Comparison of ENCODE assay signal across 8 mouse cellular contexts in the genomic region with DNA sequence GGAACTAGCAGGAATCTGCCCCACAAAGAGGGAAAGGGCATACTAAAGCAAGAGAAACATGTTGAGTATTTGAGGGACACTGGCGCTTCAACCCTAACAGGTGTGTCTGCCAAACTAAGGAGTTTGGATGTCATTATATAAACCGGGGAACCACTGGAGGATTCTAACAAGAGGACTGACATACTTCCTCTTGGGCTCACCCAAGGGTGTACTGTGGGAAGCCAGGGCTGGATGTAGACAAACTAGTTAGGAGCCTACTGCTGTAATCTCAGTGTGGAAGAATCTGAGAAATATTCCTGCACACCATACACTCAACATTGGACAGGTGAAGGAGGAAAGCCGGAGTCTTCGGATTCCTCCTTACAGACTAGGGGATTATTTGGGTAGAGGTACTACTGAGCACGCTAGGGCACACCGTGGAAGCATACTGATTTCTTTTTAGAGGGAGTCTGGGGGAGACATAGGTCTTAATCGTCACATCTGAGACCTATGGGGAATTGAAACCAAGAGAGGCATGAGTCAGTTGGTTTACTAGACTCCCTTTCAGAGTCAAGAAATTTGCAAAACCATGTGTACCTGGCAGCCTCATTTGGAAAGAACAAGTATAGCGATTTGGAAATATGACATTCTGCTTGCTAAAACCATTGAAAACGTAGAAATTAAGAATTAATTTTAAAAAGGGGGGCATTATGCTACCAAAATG. TPM values are rescaled to one million over a fixed set of nuclear protein-coding genes. Genes with fewer than 3 reads are reported as not detected.
DNase-seq lines count a peak whose midpoint lies in the region; ATAC-seq and TF ChIP-seq lines count a peak whose summit lies in the region.

No protein-coding gene starts in this region.

- H3K9ac ChIP-seq in heart, adult 2 months (ENCODE audit: low read depth, low read length) = no peak overlapping the region
- peak overlapping the region; percentile 91 for H3K9ac ChIP-seq in hindbrain, embryonic 13.5 days
- H3K9ac ChIP-seq in midbrain, embryonic 11.5 days (ENCODE audit: low read length) = no peak overlapping the region; the same call in 1 of the 2 replicates

- no peak for TF ChIP-seq POLR2A in heart, adult 2 months (IDR thresholded peaks at IDR 0.05; ENCODE audit: insufficient read depth, low read depth, low read length)

- no peaks in the 10 kb centered on the region for H3K36me3 ChIP-seq in heart, adult 2 months (ENCODE audit: control insufficient read depth, insufficient read depth, low read length)
- H3K36me3 ChIP-seq in hindbrain, embryonic 13.5 days = peaks cover 17% of the 10 kb centered on the region
- H3K36me3 ChIP-seq in midbrain, embryonic 11.5 days (ENCODE audit: control insufficient read depth, insufficient read depth, low read length) = no peaks in the 10 kb centered on the region

- peak overlapping the region; percentile 70 for H3K4me3 ChIP-seq in heart, adult 2 months
- H3K4me3 ChIP-seq in hindbrain, embryonic 13.5 days = peak overlapping the region; percentile 90
- peak overlapping the region; percentile 90 for H3K4me3 ChIP-seq in midbrain, embryonic 11.5 days (ENCODE audit: low read depth, low read length)

- DNase-seq in heart, adult 2 months = no peak
- DNase-seq in heart, adult 8-10 months (ENCODE audit: low spot score) = no peak
- DNase-seq in MEL-GATA-1-ER (ENCODE audit: extremely low read depth, low read depth) = peak; percentile 50
- no peak for DNase-seq in midbrain, embryonic 11.5 days (ENCODE audit: low spot score, missing footprints)
- no peak for DNase-seq in embryo, embryonic 10.5 days (ENCODE audit: low spot score)
- DNase-seq in right cerebral cortex, adult 18-20 months = no peak
- DNase-seq in kidney, adult 18-20 months = no peak

- no peaks in the 10 kb centered on the region for H3K79me2 ChIP-seq in heart, adult 2 months (replicated peaks; ENCODE audit: control insufficient read depth, insufficient read depth, low read length)

- no peaks in the 10 kb centered on the region for H3K9me3 ChIP-seq in hindbrain, embryonic 13.5 days
- H3K9me3 ChIP-seq in midbrain, embryonic 11.5 days (ENCODE audit: control insufficient read depth, low read length) = no peaks in the 10 kb centered on the region

- peaks cover 5% of the 10 kb centered on the region for H3K4me1 ChIP-seq in heart, adult 2 months (ENCODE audit: control insufficient read depth, insufficient read depth, low read length)
- H3K4me1 ChIP-seq in hindbrain, embryonic 13.5 days (replicated peaks) = peaks cover 49% of the 10 kb centered on the region
- peaks cover 13% of the 10 kb centered on the region for H3K4me1 ChIP-seq in midbrain, embryonic 11.5 days (ENCODE audit: control insufficient read depth, insufficient read depth, low read length)

- 69% methylated on average over 9 of the region's 9 CpGs for WGBS in heart, adult 2 months
- 63% methylated on average over 9 of the region's 9 CpGs for WGBS in hindbrain, embryonic 13.5 days
- WGBS in midbrain, embryonic 11.5 days = 65% methylated on average over 9 of the region's 9 CpGs

- no peak for TF ChIP-seq EP300 in heart, adult 2 months (IDR thresholded peaks at IDR 0.05; ENCODE audit: insufficient read depth, low read depth, low read length)

- H3K27me3 ChIP-seq in heart, adult 2 months (ENCODE audit: control insufficient read depth, insufficient read depth, low read length) = no peaks in the 10 kb centered on the region
- no peaks in the 10 kb centered on the region for H3K27me3 ChIP-seq in hindbrain, embryonic 13.5 days
- no peaks in the 10 kb centered on the region for H3K27me3 ChIP-seq in midbrain, embryonic 11.5 days (ENCODE audit: control insufficient read depth, insufficient read depth, low read length)

- peak overlapping the region; percentile 72 for H3K27ac ChIP-seq in heart, adult 2 months
- H3K27ac ChIP-seq in hindbrain, embryonic 13.5 days = peak overlapping the region; percentile 91
- no peak overlapping the region for H3K27ac ChIP-seq in midbrain, embryonic 11.5 days (ENCODE audit: low read depth, low read length)

- peak overlapping the region; percentile 76 for H3K4me2 ChIP-seq in hindbrain, embryonic 13.5 days
- peak overlapping the region; percentile 59 for H3K4me2 ChIP-seq in midbrain, embryonic 11.5 days

- ATAC-seq in hindbrain, embryonic 13.5 days (ENCODE audit: low FRiP score) = no peak
- no peak for ATAC-seq in midbrain, embryonic 11.5 days (ENCODE audit: low FRiP score)

- intact Hi-C loops in heart, adult 2 months (cut with DNase I) = loop anchor here (1.0 to 5.0 kb wide), 3 partner anchors 53 to 1774 kb away; partner anchors contain the start of genes G3bp2 and Rchy1

- TF ChIP-seq CTCF in heart, adult 2 months (IDR thresholded peaks at IDR 0.05) = no peak

RNA-seq across cellular contexts. Expression of gene Uso1, which starts 1.1 kb away (rescaled TPM):
- total RNA-seq in heart, adult 2 months (2021) = 10 to 100 TPM; 39.0 to 45.4 TPM
- polyA plus RNA-seq in heart, adult 2 months (2012; rRNA removed) = 12.3 and 23.8 TPM in 2 replicates
- total RNA-seq in heart, adult 8-10 months (2022) = 10 to 100 TPM; 43.0 to 49.2 (median 46.7) TPM
- polyA plus RNA-seq in hindbrain, embryonic 13.5 days (2015; fragmentation: Nextera tagmentation; extraction: Ambion mirVana) = 43.9 and 44.6 TPM in 2 replicates
- polyA plus RNA-seq in midbrain, embryonic 11.5 days (2014; fragmentation: Nextera tagmentation; extraction: Ambion mirVana) = 25.9 and 29.4 TPM in 2 replicates

RNA-seq across cellular contexts. Expression of gene G3bp2, which starts 53.2 kb away (rescaled TPM):
- total RNA-seq in heart, adult 2 months (2021) = 10 to 100 TPM; 57.0 to 61.2 TPM
- 14.6 and 27.5 TPM in 2 replicates for polyA plus RNA-seq in heart, adult 2 months (2012; rRNA removed)
- total RNA-seq in heart, adult 8-10 months (2022) = 10 to 100 TPM; 55.3 to 63.0 (median 57.9) TPM
- 425 and 430 TPM in 2 replicates for polyA plus RNA-seq in hindbrain, embryonic 13.5 days (2015; fragmentation: Nextera tagmentation; extraction: Ambion mirVana)
- polyA plus RNA-seq in midbrain, embryonic 11.5 days (2014; fragmentation: Nextera tagmentation; extraction: Ambion mirVana) = 292 and 298 TPM in 2 replicates

Comparison
In these comparisons a context has a peak if more than half of its experiments do, and no peak if none do; other contexts are left out.
1. RNA of gene G3bp2, which starts 53.2 kb away (polyA plus RNA-seq): 425 to 430 TPM in hindbrain, embryonic 13.5 days and 292 to 298 TPM in midbrain, embryonic 11.5 days; 14.6 to 27.5 TPM in heart, adult 2 months; every median in the first group is over 10 times any median in the second.
2. Peak in every context shown above with its lines, with median percentiles within 50 percentile points of each other: H3K4me3 ChIP-seq.